Mouse (Mus musculus) heart, adult 11 months (tissue): ENCODE measurements around the gene Ppp1r3a.
A peak's percentile ranks its signal among the peaks of the same experiment; 100 is the strongest.

ENCODE experiments used
- DNase-seq: peaks from one replicate; pipeline ENCODE4 v3.0.0; 2022

Ppp1r3a gene

GRCm38 (mm10) chr6:14754901-14755591 lies at the start of gene Ppp1r3a:
Ppp1r3a (minus strand) TSS chr6:14755274.
- DNase-seq = peak; percentile 89

- no peak for DNase-seq
These were observed 32.3 kb upstream of the Ppp1r3a start for GRCm38 (mm10) chr6:14787157-14787938.

GRCm38 (mm10) chr6:14777920-14778319 lies 22.8 kb upstream of the Ppp1r3a start:
- no peak for DNase-seq

- DNase-seq = peak; percentile 85
These were observed 16.6 kb upstream of the Ppp1r3a start for GRCm38 (mm10) chr6:14771717-14772116.

GRCm38 (mm10) chr6:14757486-14757885 lies 2.4 kb upstream of the Ppp1r3a start:
- no peak for DNase-seq

- DNase-seq = peak; percentile 84
These were observed 1.6 kb downstream of the Ppp1r3a start for GRCm38 (mm10) chr6:14753512-14753911.

- DNase-seq = no peak
These were observed 2.9 kb downstream of the Ppp1r3a start for GRCm38 (mm10) chr6:14752211-14752610.

GRCm38 (mm10) chr6:14747000-14747399 lies 8.1 kb downstream of the Ppp1r3a start:
- DNase-seq = no peak

GRCm38 (mm10) chr6:14736017-14736416 lies 19.1 kb downstream of the Ppp1r3a start:
- no peak for DNase-seq

- no peak for DNase-seq
These were observed 24.1 kb downstream of the Ppp1r3a start for GRCm38 (mm10) chr6:14731011-14731410.

GRCm38 (mm10) chr6:14720772-14721414 lies 34.2 kb downstream of the Ppp1r3a start:
- no peak for DNase-seq

GRCm38 (mm10) chr6:14720110-14720771 lies 34.8 kb downstream of the Ppp1r3a start:
- no peak for DNase-seq

GRCm38 (mm10) chr6:14715129-14715989 lies 39.7 kb downstream of the Ppp1r3a start:
- no peak for DNase-seq

GRCm38 (mm10) chr6:14712146-14712545 lies 42.9 kb downstream of the Ppp1r3a start:
- DNase-seq = no peak

- DNase-seq = no peak
These were observed 55.0 kb downstream of the Ppp1r3a start for GRCm38 (mm10) chr6:14700030-14700429.

GRCm38 (mm10) chr6:14679231-14679887 lies 75.7 kb downstream of the Ppp1r3a start:
- DNase-seq = peak; percentile 79

- DNase-seq = peak; percentile 51
These were observed 86.1 kb downstream of the Ppp1r3a start for GRCm38 (mm10) chr6:14668966-14669365.

GRCm38 (mm10) chr6:14667651-14668050 lies 87.4 kb downstream of the Ppp1r3a start:
- DNase-seq = peak; percentile 93
